Mouse (Mus musculus) urinary bladder, postnatal 0 days (tissue): ENCODE results near the gene Gm21858. TPM values are rescaled to one million over a fixed set of nuclear protein-coding genes. Genes with fewer than 3 reads are reported as not detected.

Source experiments
- polyA plus RNA-seq: library from polyadenylated mRNA; unstranded; fragments of >200 nt; fragmentation: Nextera tagmentation; extraction: Ambion mirVana; gene quantifications from 2 replicates; pipeline ENCODE4 v1.2.1, GENCODE M21; 2015

Gm21858 gene
- not detected in 2 replicates for polyA plus RNA-seq

DNA sequence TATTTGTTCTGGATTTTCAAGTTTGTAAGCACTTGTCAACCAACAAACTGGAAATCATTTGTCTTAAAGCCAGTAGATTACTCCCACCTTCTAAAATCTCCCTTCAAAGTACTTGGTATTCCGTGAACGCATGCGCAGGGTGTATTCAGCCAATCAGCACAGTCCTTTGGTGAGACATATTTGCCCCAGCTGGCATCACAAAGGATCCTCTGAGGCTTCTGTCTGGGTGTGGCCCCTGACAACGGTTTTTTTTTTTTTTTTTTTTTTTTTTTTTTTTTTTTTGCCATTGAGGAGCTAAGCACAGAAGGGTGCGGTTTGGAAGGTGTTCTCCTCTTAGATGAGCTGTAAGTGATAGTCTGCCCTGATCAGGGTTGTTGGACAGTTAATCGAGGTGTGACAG, at the start of gene Gm21858:
TSS of gene Gm21858 (plus strand) at position 301 of the 400 bp plus-strand sequence.

